Mouse (Mus musculus) kidney, adult 9 months (tissue): ENCODE results near the gene Myom1.
A peak's percentile ranks its signal among the peaks of the same experiment; 100 is the strongest.

ENCODE experiments used
- DNase-seq: peaks from one replicate; pipeline ENCODE4 v3.0.0; 2022

The Myom1 gene

GRCm38 (mm10) chr17:71018616-71019308, 16.3 kb downstream of the Myom1 start:
- DNase-seq, result no peak

DNA sequence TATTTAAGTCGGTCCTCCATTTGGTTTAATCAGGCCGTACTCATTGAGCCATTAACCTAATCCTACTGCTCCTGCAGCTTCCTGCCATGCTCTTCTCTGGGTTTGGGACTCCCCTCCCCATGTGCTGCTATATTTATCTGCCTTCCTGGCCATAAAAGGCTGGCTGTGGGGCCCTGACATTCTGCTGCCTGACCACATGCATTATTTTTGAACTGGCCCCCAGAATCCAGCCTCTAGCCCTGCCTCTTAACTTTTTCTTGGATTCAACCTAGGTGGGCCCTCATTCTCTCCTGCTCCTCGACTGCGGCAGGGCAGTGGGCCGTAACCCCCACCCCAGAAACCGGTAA, 16.8 kb downstream of the Myom1 start:
- no peak for DNase-seq

GRCm38 (mm10) chr17:71019860-71020259, 17.4 kb downstream of the Myom1 start:
- DNase-seq, result no peak

DNA sequence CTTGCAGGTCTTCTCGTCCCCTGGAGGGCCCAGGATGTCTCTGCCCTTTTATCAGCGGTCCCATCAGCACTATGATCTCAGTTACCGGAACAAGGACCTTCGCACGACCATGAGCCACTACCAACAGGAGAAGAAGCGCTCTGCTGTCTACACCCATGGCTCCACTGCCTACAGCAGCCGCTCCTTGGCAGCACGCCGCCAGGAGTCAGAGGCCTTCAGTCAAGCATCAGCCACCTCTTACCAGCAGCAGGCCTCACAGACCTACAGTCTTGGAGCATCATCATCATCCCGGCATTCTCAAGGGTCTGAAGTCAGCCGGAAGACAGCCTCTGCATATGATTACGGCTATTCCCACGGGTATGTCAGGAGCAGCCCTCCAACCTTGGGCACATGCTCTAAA, 20.4 kb downstream of the Myom1 start:
- DNase-seq, result no peak

DNA sequence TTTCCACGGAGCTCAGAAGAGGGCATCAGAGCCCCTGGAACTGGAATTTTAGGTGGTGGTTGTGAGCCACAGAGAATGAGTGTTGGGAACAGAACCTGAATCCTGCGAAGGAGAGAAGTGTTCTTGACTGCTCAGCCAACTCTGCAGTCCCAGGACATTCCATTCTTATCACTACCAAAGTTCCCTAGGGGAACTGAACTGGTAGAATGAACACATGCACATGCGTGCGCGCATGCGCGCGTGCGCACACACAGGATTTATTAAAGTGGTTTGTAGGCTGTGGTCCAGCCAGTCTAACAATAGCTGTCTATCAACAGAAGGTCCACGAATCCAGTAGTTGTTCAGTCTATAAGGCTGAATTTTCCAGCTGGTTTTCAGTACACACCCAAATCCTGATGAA, 21.6 kb downstream of the Myom1 start:
- no peak for DNase-seq

- DNase-seq, result no peak
Measured at GRCm38 (mm10) chr17:71025922-71026321, 23.5 kb downstream of the Myom1 start.

GRCm38 (mm10) chr17:71027186-71027585, 24.8 kb downstream of the Myom1 start:
- DNase-seq, result no peak

DNA sequence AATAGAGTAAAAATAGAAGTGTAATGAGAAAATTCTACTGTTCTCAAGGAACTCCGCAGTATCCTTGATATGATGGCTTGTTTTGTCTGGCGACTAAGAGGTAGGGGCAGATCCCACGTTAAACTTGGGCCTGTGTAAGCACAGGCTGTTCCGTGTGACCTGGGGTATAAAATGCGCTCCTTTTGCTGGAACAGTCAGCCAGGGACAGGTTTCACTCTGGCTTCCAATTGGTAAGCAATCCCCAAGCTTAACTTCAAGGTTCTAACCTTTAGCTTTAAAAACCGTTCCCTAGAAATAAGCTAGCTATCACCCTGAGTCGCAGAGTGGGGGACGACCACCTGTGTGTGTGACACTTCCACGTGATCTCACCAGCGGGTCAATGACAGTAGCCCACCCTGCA, 30.3 kb downstream of the Myom1 start:
- DNase-seq, result no peak

DNA sequence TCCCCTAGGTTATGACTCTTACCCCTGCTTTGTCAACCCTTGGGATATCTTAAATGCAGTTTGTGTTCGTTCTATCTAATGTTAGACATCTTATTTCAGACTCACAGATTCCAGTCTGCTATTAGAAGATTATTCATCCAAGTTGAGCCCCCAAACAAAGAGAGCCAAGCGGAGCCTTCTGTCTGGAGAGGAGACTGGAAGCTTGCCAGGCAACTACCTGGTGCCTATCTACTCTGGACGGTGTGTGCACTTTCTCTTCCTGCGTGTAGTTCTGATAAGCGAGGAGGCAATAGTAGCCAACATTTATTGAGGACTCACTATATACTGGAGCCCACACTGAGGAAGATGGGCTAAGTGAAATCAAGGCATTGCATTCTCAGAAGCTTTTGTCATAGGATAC, 32.0 kb downstream of the Myom1 start:
- no peak for DNase-seq

DNA sequence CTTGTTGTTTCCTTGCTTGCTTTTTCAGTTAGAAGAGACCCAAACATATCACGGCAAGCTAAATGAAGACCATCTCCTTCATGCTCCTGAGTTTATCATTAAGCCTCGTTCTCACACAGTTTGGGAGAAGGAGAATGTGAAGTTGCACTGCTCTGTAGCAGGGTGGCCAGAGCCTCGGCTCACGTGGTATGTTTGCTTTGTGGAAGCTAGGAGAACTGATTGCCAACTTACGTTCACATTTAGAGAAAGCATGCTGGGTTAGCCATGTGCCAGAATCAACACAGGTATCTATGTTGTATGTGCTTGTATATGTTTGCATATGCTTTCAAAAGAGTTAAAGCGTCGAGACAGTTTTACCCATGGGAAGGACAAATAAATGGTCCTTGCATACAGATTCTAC, 34.8 kb downstream of the Myom1 start:
- no peak for DNase-seq

- DNase-seq, result no peak
Measured at GRCm38 (mm10) chr17:71038812-71039211, 36.4 kb downstream of the Myom1 start.

- peak; percentile 13 for DNase-seq
Measured at GRCm38 (mm10) chr17:71039851-71040581, 37.6 kb downstream of the Myom1 start.

DNA sequence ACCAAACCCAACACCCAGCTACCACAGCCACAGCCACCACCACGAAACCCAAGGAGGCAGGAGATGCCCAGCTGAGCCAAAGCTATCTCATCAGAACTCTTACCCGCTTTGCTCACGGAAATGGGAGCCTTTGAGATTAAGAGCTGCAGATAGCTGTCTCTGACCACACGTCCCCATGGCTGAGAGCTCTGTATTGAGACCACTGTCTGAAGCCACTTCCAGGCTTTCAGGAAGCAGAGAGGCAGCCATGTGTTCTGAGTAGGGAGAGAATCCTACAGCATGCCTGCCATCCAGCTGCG, 38.1 kb downstream of the Myom1 start:
- no peak for DNase-seq

- DNase-seq, result no peak
Measured at GRCm38 (mm10) chr17:71042645-71043044, 40.2 kb downstream of the Myom1 start.

- DNase-seq, result no peak
Measured at GRCm38 (mm10) chr17:71045591-71045990, 43.2 kb downstream of the Myom1 start.

- no peak for DNase-seq
Measured at GRCm38 (mm10) chr17:71046856-71047255, 44.4 kb downstream of the Myom1 start.

- DNase-seq, result no peak
Measured at GRCm38 (mm10) chr17:71049292-71049691, 46.9 kb downstream of the Myom1 start.

DNA sequence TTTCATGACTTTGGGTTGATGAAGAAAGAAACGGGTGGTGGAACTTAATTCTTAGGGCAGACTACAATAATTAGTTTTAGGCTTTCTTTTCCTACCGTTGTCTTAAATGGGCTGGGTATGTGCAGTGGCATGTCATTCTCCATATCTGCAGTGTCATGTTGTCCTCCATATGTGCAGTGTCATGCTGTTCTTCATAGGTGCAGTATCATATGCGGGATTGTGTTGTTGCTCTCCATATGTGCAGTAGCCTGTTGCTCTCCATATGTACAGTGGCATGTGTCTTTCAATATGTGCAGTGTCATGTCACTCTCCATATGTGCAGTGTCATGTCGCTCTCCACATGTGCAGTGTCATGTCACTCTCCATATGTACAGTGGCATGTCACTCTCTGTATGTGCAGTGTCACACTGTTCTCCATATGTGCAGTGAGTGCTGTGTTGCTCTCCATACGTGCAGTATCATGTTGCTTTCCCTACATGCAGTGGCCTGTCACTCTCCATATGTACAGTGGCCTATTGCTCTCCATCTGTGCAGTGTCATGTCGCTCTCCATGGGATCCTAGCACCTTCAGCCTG, 50.8 kb downstream of the Myom1 start:
- DNase-seq, result no peak

DNA sequence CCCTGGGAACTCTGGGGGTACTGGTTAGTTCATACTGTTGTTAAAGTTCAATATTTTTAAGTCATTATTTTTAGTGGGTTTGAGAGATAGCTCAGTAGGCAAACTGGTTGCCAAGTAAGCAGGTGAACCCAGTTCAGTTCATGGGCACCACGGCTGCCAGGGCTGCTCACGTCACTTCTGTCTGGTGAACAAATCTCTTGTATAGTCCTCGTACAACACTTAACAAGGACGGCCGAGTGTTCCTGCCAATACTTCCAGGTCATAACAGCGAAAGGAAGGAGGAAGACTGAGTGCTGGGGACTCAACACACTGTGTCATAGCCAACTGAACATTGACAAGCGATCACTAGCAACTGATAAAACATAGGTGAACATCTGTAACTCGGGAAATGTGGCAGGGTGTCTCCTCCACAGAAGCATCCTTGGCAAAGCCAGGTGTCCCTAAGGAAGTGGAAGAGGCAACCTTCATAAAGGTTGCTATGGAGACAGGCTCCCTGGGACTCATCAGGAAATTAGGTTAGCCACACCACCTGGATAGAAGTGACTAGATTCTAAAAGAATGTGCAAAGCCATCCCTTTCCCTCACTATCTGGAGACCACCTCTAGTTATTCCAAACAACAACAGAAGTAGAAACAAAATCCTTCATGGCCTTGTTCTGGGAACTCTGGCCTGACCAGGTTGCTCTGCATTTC, 52.9 kb downstream of the Myom1 start:
- DNase-seq, result no peak

DNA sequence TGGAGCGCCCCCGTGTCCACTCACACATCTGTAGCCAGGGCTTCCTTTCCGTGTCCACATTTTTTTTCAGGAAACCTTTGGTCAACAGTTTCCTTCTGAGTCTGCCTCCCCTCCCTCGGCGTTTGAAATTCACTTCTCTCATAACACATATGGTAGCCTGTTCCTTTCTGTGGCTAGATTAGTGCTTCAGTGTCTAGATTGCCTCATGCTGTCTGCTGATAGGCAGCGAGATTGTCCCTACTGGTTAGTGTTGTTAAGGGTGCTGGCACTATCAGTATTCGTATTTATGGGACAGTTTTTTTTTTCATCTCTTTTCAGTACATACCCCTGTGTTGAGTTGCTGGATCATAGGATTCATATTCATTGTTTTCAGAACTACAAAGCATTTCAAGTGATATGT, 54.0 kb downstream of the Myom1 start:
- DNase-seq, result no peak

DNA sequence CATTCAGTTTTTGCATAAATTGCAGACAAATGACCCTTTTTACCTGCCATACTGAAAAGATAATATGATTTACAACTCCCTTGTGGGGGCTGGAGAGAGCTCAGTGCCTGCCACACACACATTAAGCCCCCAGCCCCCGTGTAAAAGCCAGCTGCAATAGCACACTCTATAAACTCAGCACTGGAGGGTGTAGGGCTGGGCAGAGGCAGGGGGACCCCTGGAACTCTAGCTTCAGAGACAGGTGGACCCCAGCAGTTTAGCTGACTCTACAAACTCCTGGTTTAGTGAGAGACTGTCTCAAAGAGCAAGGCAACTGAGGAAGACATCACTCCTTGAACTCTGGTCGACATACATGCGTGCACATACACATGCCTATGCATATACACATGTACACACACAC, 55.3 kb downstream of the Myom1 start:
- no peak for DNase-seq

DNA sequence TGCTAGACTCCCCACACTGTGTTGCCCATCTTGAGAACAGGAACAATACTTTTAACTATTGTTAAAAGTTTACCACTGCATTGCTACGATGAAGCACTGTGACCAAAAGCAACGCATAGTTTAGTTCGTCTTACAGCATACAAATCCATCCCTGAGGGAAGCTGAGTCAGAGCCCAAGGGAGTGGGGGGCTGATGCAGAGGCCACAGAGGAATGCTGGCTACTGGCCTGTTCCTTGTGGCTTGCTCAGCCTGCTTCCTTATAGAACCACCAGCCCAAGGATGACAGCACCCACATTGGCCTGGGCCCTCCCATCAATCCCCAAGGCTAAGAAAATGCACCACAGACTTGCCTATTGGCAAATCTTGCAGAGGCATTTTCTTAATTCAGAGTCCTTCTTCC, 56.8 kb downstream of the Myom1 start:
- DNase-seq, result no peak

DNA sequence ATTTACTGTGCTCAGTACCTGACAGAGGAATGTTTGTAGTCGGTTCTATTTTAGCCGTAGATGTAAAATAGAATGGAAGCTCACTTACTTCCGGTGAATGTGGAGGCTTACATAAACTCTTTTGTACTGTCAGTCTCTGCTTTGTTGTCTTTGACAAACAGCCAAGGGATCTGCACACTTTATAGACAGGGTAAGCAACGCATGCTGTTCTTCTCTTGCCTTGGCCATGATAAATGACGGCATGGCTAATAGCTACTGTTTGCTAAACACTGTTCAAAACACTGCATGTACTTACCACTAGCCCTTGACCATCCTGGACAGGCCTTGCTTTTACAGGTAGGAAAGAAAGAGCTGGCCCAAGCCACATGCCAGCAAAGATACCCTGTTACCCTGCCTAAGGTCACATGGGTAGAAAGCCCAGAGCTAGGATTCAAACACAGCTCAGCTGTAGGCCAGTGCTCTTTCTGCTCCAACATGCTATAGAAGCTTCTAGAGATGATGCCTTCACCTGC, 59.7 kb downstream of the Myom1 start:
- no peak for DNase-seq
